Mouse (Mus musculus) thymus, postnatal 10 days (tissue): ENCODE data around the gene Tulp4.

Experiments used
- DNase-seq, 2 experiments: peaks; one replicate each; pipeline ENCODE4 v3.0.0; 2021; ENCODE audit warnings: low spot score in 2 of 2

Tulp4 gene

DNA sequence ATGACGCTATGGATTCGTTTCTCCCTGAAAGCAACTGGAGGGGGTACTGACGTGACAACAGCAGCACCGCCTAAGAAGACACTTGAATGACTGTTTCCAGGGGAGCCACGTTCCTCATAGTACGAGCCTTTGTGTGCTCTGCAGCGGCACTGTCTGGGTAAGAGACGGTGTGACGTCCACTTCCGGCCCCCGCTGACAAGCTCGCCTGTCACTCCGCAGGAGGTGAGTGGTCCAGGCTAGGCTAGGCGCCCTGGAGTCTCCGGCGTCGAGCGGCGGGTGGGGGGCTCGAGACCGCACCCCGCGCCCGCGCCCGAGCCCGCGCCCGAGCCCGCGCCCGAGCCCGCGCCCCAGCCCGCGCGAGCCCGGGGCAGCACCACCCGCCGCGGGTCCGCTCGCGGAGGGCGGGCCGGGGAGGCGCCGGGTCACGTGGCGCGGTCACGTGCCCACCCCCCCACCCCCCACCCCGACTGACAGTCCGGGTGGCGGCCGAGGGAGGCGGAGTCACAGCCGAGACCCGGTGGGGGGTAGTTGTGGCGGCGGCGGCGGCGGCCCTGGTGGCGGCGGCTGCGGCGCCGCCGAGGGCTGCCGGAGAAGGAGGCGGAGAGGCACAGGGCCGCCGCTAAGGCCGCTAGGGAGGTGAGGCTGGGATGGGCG is at the start of gene Tulp4:
Gene Tulp4, plus strand, starts transcription at position 77 of the 654 bp plus-strand sequence.
- peak; percentile 77 to 81 for DNase-seq

DNA sequence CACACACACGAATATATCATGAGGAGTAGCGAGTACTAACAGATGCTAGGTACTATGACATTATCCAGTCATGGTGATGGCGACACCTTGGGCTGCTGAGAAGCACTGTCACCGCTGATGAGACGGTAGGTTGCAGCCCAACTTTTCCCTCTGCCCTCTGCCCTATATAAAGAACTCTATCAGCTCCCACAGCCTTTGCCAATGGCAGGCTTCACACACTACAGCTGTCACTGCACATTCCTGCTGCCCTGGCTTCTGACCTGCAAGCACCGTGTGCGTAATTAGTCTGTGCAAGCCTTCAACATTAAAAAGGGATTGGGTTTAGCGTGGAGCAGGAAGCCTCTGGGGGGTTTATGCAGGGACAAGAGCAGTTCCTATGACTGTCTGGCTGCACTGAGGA is 43.4 kb upstream of the Tulp4 start:
- no peak for DNase-seq

DNA sequence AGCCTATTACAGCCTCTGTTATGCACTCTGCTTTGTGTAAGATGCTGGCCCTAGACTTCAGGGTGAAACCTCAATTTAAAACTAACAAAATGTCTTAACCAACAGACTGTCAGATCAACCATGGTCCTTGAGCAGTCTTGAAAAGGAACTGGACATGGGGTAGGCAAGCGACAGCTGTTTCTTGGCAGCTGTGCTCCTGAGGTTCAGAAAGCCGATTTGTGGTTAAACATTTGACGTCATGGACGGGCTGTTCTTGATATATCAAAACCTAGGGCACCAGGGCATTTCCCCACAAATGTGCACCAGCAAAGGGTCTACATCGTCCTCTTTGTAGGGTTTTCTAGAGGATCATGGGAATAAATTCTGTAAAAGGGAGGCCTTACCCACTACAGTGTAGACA is 42.7 kb upstream of the Tulp4 start:
- DNase-seq = no peak

DNA sequence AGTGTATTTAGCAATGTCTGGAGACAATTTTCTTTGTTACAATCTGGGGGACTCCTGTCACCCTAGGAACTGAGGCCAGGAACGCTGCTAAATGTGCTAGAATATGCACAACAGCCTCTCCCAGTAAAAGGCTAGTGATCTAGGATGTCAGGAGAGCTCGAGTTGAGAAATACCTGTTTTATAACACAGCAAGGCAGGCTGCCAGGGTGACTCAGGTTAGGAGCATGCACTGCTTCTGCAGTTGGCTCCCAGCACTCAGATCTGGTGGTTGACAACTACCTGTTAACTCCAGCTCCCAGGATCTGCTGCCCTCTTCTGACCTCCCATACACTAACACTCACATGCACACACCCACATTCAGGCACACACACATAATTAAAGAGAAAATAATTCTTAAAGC is 40.2 kb upstream of the Tulp4 start:
- no peak for DNase-seq

DNA sequence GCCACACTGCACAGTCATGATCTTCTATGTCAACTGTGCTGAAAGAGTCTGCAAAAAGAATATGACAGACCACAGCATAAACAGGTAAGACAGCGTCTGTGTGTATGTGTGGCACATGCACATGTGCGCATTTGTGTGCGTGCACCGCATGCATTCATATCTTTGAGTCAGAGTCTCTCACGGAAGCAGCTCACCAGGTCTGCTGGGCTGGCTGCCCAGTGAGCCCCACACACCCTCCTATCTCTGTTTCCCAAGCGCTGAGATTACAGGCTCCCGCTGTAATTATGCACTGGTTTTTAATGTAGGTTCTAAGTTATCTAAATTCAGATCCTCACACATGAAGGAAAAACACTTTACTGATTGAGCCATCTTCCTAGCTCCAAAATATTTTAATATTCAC is 38.6 kb upstream of the Tulp4 start:
- DNase-seq = no peak

DNA sequence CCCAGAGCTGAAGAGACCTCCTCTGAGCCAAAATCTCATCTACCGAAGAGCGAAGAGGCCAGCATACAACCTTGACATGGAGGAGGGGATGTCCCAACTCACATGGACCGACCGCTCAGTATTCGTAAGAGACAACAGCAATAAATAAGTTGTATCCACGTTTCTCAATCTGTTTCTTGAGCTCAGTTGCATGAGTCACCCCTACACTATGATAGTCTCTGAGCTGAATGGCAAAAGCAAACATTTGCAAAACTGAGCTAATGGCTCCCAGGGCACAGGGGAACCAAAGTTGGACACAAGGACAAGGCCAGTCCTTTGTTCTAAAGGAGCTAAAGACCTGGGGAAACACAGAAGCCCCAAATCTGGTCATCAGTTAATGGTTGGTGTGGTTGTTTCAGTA is 36.4 kb upstream of the Tulp4 start:
- DNase-seq = no peak

DNA sequence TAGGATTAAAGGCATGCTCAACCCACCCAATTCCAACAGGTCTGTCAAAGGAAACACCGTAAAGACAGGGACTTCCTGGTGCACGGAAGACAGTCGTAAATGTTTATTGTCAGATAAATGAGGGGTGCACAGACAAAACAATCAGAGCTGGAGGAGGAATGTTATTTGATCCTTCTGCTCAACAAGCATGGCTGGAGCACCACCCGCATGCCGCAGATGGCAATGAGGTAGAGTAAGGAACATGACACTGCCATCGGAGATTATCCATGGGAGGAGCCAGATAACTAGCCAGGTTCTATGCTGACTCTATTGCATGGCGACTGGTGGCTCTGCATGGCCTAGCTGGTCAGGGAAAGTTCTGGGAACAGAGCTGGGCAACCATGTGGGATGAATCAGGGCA is 32.8 kb upstream of the Tulp4 start:
- no peak for DNase-seq

DNA sequence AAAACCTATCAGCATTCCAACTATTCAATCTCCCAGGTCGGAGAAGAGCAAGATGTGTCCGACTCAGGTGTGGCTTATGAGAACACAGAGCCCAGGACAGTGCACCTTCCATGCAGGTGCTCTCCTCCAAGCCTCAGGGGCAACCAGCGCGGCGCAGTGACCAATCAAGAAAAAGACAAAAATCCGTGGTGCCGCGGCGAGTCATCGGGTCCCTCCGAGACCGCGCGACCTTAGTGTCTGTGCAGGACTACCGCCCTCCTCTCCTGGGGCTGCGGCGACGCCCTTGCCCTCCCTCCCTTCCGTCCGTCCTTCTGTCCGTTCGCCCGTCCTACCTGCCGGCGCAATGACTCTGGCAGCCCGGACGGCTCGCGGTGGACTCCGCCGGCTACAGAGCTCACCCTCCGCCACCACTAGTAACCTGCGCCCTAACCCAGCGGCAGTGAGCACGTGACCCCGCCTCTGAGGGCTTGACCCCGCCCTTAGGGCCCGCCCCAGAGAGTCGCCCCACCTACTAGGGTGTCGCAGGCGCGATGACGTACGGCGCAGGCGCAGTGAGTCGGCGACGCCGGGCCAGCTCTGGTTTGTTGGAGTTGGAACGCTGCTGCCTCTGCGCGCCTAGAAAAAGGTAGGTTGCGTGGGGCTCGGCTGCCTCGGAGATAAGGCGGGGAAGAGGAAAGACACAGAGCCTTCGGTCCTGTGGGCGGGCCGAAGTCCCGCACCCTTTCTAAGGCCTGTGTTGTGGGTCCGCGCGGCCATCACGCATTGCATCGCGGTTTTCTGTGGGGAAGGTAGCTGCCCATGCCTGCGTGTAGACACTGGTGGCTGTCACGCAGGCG is 26.7 kb upstream of the Tulp4 start, which contains the start of the genes Serac1 and Gtf2h5:
Gene Serac1, minus strand, starts transcription at position 455 of the 836 bp plus-strand sequence.
Gene Gtf2h5, plus strand, starts transcription at position 500 of the 836 bp plus-strand sequence.
- DNase-seq = peak; percentile 98 to 99

DNA sequence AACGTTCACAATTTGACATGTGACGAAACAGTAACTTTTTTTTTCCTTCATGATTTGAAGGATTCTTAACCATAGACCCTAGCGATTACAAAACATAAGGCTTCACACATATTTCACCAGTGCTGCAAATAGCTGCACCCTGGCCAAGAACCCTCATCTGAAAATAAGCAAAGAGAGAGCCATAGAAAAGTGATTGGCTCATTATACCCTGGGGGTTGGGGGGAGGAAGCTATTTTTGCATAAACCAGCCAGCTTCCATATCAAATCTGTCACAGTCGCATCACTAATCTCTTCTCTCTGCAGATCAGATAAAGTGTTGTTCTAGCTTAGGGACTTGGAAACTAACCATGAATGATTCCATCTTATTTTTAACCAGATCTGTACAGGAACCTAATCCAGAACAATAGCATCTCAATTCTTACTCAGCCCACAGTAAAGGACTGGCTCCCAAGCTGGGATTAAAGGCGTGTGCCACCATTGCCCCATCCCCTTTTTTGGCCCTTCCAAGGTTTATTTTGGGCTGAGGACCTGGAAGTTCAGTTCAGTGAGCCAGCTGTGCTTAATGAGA is 22.8 kb upstream of the Tulp4 start:
- DNase-seq = no peak

DNA sequence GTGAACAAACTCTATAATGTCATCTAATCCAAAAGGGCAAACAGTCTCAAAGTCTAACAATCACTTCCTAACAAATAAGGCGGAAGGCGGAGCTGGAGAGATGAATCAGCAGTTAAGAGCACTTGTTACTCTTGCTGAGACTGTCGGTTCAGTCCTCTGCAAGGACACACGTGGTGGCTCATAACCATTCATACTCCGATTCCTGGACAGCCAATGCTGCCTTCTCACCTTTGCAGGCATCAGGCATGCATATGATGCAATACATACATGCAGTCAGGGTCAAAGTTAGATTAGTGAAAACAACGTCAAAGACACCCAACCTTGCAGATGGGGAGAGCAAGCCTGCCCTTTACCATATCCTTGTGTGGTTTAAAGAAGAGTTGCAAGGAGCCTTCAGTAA is 14.6 kb upstream of the Tulp4 start:
- no peak for DNase-seq

DNA sequence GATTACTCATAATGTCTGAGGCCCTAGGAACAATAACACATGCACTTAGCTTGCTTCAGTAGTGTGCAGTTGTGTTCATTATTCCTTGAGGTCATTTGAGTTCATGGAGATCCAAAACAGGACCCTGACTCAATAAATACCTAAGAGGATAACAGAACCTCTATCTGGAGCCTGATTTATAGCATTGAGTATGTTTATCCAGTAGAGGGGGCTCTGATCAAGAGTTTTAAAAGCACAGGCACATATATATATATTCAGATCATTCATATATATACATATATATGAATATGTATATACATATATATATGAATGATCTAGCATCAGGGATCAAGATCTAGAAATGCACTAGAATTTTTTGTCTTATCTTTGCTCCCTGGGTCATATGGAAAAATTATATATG is 10.7 kb upstream of the Tulp4 start:
- no peak for DNase-seq

DNA sequence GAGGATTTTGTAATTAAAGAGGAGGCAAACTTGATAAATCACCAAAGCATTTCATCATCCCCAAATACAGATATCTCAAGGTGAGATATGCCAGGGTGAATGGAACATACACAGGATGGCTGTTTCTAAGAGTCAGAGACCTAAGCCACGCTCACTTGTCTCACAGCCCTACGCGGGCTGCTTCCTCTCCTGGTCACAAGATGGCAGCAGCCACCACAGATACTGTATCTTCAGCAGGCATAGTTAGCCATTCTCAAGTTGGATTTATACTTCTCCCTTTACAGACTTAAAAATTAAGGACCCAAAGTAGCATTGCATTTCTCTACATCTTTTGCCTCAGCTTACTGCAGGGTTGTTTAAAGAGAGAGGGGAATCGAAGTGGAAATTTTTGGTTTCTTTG is 8.4 kb upstream of the Tulp4 start:
- DNase-seq = peak; percentile 17 to 59

DNA sequence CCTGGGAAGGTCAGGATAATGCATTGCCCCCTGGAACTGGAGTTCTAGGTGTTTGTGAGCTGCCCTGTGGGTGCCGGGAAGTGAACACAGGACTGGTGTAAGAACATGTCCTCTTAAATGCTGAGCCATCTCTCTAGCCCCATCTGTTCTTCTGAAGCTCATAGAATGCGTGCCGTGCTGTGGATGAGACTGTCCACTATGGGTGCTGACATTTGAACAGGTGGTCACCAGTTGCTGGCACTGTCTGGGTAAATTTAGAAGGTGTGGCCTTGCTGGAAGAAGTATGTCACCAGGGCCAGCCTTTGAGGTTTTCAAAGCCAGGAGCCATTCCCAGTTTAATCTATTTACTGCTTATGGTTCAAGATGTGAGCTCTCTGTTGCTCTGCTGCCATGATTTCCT is 4.0 kb upstream of the Tulp4 start:
- DNase-seq = no peak

DNA sequence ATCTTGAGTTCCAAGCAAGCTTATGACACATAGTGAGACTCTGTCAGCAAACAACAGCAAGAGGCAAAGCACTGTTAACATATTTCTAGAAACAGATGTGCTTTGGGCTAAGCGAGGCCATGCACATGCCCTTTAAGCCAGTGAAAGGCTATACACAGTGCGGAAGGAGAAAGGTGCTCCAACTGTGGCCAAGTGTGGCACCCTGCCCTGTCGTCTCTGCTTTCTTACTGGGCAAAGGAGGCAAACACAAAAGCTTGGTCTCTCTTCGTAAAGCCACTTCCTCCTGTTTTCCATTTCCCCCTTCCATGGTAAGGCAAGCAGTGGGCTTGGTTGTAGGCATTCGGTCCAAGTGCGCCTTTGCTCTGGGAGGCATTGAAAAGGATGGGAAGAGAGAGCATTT is 2.7 kb upstream of the Tulp4 start:
- no peak for DNase-seq

DNA sequence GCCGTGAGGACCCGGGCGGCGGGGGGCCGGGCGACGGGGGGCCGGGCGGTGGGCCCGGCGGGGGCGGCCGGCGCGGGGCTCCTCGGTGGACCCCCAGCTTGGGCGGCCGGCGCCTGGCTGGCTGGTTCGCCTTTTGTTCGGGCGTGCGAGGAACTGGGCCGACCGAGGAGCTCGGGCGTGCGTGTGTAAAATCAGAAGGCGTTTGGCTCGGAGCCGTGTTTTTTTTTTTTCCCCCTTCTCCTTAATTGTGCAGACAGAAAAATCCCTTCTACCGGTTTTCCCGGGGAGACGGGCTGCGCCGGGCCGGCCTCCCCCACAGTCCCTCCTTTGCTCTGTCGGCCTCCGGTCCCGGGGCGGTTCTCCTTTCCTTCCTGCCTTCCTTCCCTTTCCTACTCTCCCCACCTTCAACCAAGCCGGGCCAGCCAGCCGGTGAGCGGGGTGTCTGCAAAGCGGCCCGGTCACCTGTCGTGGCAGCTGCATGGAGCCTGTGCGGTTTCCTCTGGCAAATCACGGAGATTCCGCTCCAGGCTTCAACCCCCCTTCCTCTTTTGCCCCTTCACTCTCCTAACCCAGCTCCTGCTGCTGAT is 871 bp downstream of the Tulp4 start:
- DNase-seq = peak; percentile 23 to 44

DNA sequence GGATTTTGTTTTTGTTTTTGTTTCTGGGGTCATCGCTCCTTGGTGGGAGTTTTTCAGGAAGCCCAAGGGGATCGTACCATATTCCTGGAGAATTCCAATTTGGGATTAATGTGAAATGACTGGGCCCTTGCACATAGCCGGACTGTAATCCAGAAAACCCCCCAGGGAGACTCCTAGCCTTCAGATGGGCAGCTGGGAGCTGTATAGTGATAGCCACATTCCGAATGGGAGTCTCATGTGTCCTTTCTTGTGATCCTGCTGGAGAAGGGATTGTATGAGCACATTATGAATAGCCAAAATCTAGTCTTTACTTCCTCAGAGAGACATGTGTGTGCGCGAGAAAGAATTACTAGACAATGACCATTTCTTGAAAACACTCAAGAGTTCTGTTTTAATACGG is 1.9 kb downstream of the Tulp4 start:
- no peak for DNase-seq

DNA sequence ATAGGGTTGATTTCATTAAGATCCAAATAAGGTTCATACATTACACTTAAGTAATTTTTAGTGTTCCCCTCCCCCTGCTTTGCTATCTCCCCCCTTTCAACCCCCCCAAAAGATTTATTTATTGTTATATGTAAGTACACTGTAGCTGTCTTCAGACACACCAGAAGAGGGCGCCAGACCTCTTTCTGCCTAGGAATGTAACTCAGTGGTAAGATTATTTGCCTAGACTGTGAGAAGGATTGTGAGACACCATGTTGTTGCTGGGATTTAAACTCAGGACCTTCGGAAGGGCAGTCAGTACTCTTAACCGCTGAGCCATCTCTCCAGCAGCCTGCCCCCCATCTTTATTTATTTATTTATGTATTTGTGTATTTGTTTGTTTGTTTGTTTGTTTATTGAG is 4.7 kb downstream of the Tulp4 start:
- DNase-seq = no peak

DNA sequence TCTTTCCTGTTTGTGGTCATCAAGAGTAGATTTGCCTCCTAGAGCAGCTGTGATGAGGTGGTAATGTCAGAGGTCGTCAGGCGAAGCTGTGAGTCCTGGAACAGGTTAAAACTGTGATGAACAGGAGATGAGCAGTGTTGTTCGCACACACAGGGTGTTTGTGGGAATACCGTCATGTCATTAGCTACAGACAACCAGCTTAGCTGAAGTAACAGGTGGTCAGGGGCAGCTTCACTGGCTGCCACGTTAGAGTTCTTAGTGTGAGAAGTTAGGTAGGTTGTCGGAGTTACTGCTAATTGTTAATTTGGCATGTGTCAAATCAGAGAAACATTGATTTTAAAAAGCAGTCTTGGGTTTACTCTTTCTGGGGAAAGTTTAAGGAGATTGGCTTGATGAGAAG is 7.4 kb downstream of the Tulp4 start:
- DNase-seq = no peak

DNA sequence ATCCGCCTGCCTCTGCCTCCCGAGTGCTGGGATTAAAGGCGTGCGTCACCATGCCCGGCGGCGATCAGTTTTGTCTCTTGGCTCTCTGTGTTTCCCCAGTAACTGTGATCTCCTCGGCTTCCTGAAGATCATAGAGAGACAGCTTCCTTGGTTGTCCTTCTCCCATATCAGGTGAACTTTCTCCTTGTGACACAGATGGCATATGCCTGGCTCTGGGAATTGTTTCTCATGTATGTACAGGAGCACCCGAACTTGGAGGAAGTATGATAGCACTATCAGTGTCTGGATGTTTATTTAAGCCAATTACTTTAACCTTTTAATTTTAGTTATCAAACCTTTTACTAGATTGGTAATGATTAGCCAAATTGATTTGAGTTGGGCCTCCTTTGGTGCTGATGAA is 8.8 kb downstream of the Tulp4 start:
- DNase-seq = no peak

DNA sequence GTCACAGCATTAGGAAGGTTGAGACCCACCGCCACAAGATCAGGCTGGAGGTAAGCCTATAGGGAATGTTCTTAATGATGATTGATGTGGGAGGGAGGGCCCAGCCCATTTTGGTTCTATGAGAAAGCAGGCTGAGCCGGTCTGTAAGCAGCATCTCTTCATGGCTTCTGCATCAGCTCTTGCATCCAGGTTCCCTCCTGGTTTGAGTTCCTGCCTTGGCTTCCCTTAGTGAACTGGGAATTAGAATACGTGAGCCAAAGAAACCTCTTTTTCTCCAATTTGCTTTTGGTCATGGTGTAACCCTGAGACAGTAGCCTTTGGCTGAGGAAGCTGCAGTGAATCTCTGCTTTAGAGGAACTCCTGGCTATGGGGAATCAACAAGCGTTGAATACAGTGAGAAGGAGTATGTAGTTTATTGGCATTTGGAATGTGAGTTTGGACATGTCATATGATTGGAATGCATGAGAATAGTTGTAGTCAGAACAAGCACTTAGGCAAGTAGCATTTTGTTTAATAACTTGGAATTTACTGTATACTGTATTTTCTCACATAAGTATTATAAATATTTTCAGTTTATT is 11.0 kb downstream of the Tulp4 start:
- no peak for DNase-seq

DNA sequence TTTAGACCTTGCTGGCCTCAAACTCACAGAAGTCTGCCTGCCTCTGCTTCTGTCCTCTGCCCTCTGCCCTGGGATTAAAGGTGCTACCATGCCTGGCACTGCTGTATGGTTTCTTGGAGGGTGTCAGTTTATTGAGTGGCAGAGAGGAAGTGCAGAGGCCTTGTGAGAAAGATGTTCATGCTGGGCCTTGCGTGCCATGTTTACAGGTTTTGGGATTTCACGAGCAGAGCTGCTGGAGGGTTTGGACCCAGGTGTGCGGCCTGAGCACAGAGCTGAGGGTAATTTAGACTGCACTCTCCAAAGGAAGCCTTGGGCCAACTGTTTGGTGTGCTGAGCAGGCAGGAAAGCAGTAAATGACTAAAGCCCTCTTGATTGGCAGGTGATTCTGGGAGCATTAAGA is 11.7 kb downstream of the Tulp4 start:
- no peak for DNase-seq

DNA sequence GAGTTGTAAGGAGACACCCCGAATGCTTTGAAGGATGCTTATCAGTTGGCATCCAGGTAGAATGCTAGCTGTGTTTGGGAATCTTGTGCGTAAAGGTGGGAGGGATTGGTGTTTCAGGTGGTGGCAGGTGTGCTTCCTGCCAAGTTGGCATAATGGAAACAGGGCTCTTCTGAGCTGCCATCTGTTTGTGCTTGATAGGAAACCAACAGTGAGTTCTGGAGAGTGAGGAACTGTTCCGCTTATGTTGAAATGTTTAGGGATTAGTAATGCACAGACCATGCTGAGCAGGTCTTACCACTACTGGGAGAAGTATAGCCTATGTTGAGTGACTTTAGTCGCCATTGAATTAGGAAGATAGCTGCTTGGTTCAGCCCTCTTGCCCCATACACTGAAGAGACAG is 12.6 kb downstream of the Tulp4 start:
- no peak for DNase-seq
